Mouse (Mus musculus): Measurements from ENCODE around the gene Morn1.
"Not testable (repeated sequence)": the region's sequence is repeated elsewhere in the genome, so short reads cannot be mapped to it uniquely, and the experiment has no call there.

The Morn1 gene

DNA sequence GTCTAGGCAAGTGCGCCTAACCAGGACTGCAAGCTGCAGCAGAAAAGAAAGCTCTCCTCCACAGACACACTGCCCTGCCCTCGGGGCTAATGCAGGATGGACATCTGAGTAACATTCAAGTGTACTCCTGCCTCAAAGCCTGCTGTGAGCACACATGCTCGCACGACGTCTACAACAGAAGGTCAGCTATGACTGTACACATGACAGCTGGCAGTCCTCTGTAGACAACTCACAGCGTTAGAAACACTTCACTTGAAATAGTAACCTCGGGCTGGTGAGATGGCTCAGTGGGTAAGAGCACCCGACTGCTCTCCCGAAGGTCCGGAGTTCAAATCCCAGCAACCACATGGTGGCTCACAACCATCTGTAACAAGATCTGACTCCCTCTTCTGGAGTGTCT lies 7.6 kb upstream of the Morn1 start:
- DNase-seq (ENCODE audit: low spot score): not testable (repeated sequence)

GRCm38 (mm10) chr4:155079666-155080065 lies 6.7 kb upstream of the Morn1 start:
- no peak for DNase-seq (ENCODE audit: low spot score)

DNA sequence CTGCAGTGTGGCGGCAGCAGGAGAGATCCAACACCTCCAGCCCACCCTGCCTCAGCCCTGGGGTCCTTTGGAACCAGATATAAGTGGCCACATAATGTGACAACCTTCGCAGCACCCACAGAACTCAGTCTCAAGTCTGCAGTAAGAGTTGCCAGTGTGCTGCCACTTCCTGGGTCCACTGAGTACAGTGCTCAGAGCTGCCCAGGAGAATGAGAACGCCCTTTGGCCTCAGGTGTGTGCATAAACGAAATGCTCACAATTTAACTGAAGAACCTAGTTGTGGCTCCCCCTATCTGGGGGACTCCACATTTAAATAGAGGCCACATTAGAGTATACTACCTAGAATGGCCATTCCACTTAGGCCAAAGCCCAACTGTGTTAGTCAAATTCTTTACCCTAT lies 2.8 kb upstream of the Morn1 start:
- no peak for DNase-seq (ENCODE audit: low spot score)

DNA sequence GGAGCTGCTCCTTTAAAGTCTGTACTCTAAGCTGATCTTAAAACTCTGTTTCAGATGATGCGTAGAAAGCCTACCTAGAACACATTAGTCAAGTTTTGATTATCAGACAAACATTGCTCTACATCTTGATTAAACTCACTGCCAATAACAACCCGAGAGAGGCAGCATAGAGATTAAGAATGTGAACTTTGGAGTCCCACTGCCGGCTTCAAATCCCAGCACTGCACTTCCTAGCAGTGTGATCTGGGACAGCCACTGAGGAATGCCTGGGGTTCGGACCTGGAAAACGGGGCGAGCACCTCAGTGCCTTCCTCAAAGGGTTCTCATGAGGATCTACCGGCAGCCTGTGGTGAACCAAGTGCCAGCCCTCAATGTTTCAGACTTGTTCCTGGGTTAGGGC lies 2.0 kb upstream of the Morn1 start:
- DNase-seq (ENCODE audit: low spot score): no peak

DNA sequence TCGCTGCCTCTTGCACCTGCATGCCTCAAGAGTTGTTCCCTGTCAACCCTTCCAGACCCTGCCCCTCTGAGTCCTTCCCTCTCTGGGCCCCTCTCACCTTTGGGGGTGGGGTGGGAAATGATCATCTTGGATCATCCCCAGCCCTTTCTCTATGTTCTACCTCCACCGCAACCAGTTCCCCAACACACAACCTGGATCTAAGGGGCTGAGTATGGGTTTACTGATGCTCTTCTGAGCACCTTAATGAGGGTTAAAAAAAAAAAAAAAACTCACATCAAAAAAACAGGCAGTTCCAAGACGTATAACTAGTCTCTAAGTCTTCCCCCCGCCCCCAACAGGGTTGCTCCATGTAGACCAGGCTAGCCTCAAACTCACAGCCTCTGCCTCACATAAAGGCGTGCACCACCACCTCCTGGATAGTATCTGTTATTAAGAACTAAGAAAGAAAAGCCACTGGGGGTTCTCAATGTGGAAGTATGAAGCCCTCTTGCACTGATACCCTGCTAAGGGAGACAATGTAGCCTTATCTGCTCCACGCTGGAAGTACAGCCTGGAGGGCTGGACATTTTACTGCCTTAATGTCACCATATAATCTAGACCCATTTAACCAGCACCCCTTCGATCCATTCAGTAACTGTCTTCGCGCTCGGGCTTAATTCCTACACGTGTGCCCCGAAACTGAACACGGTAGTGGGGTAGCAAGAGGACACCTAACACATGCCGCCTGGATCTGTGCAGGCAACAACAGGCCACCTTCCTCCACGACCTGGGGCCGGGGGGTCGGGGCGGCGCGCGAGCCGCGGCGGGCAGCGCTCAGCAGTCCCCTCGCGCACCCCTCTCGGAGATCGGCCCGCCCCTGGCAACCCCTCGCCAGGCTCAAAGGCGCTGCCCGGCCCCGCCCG lies 920 bp upstream of the Morn1 start:
- DNase-seq (ENCODE audit: low spot score): no peak

- DNase-seq (ENCODE audit: low spot score): no peak
Observed at GRCm38 (mm10) chr4:155089241-155089640, 2.9 kb downstream of the Morn1 start.

GRCm38 (mm10) chr4:155090147-155090546 lies 3.8 kb downstream of the Morn1 start:
- no peak for DNase-seq (ENCODE audit: low spot score)

DNA sequence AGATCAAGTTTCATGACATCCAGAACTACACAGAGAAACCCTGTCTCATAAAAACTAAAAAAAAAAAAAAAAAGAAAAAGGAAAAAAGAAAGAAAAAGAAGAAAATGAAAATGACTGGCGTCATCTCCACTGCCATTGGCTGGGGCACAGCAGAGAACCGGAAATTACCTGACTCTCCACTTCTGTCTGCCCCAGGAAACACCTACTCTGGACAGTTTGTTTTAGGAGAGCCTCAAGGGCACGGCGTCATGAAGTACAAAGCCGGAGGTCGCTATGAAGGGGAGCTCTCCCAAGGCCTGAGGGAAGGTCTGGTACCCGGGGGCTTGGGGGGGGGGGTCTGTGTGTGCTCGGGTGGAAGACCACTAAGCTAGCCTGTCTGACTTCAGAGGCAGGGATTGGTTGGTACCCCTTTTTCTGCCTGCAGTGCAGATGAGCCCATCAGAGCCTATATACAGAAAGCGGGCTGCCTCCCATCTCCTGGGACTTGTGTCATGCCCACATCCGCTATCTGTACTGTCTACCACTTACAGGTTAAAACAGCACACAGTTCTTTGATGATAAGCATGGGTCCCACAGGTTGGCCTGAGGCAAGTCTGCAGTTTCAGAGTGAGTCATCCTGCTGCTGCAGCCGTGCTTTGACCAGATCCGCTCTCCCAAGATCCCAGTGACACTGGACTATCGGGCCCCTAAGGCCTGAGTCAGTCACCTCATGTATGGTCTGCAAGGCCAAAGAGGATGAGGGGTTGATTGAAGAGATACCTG lies 4.5 kb downstream of the Morn1 start:
- DNase-seq (ENCODE audit: low spot score): no peak

DNA sequence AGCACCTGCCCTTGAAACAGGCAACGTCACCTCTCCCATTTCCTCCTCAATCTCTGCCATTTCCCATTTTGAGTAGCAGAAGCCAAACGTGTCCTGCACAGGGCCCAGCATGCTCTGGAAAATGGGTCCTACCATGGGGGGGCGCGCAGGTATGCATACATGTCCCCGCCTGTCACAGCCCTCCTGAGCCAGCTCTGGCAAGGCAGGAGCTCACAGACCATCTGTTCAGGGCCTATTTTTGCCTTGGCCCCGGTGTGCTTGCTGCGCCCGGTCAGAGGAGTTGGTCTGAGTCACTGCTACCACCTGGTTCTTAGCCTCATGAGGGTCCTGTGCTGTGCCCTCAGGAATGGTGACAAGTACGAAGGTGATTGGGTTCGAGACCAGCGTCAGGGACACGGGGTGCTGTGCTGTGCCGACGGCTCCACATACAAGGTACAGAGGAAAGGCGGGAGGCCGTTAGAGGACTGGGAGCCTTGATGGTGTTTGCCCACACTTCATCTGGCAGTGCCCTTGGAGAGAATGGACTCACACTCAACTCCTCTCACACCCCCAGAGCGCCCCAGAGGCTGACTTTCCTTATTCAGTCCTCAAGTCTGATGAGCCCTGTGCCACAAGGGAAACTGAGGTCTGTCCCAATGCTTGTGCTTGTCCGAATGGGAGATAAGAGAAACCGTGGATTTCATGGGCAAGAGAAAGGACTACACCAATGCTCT lies 6.5 kb downstream of the Morn1 start:
- DNase-seq (ENCODE audit: low spot score): no peak

GRCm38 (mm10) chr4:155093431-155094149 lies 7.2 kb downstream of the Morn1 start:
- no peak for DNase-seq (ENCODE audit: low spot score)

- no peak for DNase-seq (ENCODE audit: low spot score)
Observed at GRCm38 (mm10) chr4:155094565-155094964, 8.2 kb downstream of the Morn1 start.

DNA sequence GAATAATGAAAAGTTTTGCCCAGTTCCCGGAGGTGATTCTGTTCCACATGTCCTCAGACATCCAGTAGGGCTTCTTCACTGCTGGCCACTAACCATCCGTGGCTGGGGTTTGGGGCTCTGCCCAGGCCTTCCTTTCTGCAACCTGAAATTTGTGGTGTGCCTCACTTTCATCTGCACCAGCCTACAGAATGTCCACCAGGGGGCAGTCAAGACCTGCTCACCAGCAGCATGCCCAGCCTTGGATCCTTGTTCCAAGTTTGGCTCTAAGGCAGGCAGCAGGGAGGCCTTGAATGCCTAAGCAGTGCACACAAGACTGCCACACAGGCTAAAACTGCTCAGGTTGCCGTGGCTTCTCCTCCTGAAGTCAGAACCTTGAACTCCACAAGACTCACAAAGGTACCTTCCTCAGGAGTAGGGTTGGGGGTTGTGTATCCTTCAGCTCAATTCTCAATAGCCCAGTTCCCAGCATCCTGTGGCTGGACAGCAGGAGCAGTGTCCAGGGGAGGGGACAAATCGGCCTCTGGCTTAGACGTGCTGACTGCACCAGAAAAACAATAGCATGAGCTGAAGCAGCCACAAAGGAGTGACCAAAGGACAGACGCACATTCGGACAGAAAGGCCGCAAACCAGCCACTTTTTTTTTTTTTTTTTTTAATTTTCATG lies 9.0 kb downstream of the Morn1 start:
- DNase-seq (ENCODE audit: low spot score): peak; percentile 76

GRCm38 (mm10) chr4:155095967-155096366 lies 9.6 kb downstream of the Morn1 start:
- DNase-seq (ENCODE audit: low spot score): no peak

DNA sequence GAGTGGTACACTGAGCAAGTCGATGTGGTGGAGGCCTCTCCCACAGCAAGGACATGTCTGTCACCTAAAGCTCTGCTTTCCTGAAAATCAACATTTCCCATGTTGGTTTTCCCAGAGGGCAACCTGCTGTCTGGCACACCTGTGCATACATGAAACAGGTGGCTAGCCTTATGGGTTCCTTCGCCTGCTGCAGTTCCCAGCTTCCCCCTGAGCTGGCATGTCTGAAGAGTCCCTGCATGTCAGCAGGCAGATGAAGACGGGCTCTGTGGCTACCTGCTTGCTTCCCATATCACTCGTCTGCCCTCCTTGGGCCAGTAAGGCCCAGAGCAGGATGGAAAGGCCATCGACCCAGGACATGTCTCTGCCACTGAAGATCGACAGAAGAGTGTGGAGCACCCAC lies 11.1 kb downstream of the Morn1 start:
- no peak for DNase-seq (ENCODE audit: low spot score)

DNA sequence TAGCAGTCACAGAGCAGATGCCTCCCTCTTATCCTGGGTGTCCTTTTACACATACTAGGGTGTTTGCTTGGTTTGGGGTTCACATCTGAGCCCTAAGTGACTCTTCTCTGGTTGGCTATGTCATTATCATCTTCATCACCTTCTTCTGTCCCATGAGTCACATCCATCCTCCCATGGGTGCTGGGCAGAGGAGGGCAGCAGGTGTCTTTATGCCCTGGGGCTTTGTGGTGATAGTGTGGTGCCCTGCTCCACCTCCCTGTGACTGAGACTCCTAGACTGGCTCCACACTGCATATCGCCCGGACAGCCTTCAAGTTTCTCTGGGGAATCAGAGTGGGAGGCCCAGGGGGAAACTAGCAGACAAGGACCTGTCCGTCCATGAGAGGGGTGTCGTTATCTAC lies 12.2 kb downstream of the Morn1 start:
- no peak for DNase-seq (ENCODE audit: low spot score)

GRCm38 (mm10) chr4:155107886-155108285 lies 21.5 kb downstream of the Morn1 start:
- DNase-seq (ENCODE audit: low spot score): no peak

- DNase-seq (ENCODE audit: low spot score): no peak
Observed at GRCm38 (mm10) chr4:155109471-155109870, 23.1 kb downstream of the Morn1 start.

DNA sequence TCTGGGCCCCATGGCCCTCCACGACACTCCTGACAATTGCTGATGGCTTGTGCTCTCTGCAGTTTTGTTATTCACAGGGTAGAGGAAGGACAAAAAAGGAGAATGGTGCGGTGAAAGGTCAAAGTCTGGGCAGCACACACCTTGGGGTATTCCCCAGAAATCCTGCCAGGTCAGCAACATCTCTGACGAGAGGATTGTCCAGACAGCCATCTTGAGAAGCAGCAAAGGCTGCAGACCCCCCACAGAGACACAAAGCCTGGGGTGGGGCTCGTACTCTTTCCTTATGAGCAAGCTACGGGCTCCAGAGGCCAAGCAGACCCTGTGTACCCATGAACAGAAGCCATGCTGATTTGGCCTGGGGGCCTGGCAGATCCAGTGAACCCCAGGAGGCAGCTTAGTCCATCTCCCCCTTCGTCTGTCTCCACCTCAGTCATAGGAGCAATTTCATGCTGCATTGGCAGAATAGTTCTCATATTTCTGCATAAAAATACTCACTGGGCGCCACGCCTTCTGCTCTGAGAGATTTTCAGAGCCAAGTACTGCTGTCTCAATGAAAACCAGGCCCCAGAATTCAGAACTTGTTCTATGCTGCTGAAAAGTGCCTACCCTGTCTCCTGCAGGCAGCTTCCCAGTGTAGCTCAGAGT lies 27.5 kb downstream of the Morn1 start:
- DNase-seq (ENCODE audit: low spot score): no peak

DNA sequence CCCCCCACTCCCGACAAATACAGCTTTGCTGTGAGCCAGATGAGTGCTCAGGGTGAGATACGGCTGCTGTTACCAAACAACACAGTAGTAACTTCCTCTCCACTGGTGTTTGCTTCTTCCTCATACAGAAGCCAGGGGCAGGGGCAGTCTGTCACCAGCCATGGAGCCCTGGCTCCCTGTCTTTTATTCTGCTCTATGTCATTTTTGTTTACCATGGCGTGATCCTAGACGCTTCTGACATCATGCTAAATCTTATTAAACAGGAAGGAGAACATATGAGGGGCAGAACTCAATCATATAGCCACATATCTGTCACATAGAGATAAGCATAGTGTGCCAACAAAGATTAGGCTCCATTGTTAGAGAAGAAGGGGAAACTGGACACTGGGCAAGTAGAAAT lies 30.2 kb downstream of the Morn1 start:
- no peak for DNase-seq (ENCODE audit: low spot score)

DNA sequence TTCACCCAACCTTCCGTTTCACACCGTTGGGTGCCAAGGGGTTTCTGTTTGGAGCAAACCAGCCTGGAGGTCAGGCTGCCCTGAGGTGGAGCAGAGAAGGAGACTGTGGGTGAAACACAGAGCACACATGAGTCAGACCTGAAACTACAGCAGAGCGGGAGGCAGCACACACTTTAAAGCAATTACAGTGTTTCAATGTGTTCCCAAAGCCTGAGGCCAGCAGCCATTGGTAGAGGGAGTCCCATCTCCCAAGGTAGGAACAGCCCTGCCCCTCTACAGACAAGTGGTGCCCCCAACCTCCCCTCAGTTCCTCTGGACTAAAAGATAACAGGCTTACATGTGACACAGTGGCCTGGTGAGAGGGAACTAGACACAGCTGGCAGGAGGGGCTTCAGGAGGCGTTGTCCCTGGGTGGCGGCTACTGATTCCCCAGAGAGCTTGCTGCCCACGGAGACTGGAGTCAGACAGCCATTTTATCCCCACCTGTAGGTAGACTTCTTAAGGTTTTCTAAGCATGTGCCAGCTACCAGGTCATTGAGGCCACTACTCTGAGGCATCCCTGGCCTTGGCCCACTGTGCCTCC lies 31.1 kb downstream of the Morn1 start:
- no peak for DNase-seq (ENCODE audit: low spot score)

GRCm38 (mm10) chr4:155118278-155118677 lies 31.9 kb downstream of the Morn1 start:
- no peak for DNase-seq (ENCODE audit: low spot score)
